Mouse (Mus musculus) c-Kit-positive CD71-positive TER-119-negative erythroid progenitor cells, embryonic 14.5 days (primary cell): ENCODE measurements around the gene Sh3d21.
"Not testable (repeated sequence)": the region's sequence is repeated elsewhere in the genome, so short reads cannot be mapped to it uniquely, and the experiment has no call there.

ENCODE experiments used
- DNase-seq: peaks from one replicate; pipeline ENCODE4 v3.0.0-alpha.2; 2013; ENCODE audit warnings: low read depth

Gene Sh3d21

DNA sequence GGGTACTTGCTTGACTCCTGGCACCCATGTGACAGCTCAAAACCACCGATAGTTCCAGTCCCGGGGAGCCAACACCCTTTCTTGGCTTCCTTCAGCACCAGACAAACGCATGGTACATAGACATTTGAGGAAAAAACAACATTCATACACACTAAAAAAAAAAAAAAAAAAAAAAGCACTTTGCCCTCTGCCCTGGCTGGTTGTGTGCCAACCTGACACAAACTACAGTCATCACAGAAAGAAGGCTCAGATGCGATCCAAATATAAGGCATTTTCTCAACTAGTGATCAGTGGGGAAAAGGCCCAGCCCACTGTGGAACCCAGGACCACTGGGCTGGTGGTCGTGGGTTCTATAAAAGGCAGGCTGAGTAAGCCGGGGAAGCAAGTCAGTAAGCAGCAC is 5.6 kb upstream of the Sh3d21 start:
- DNase-seq: no peak

GRCm38 (mm10) chr4:126166084-126166483 is 2.8 kb upstream of the Sh3d21 start:
- DNase-seq: no peak

GRCm38 (mm10) chr4:126165092-126165491 is 1.8 kb upstream of the Sh3d21 start:
- DNase-seq: not testable (repeated sequence)

GRCm38 (mm10) chr4:126163685-126164084 is 394 bp upstream of the Sh3d21 start:
- DNase-seq: no peak

- peak; percentile 77 for DNase-seq
These were observed 686 bp downstream of the Sh3d21 start for GRCm38 (mm10) chr4:126162544-126163066.

DNA sequence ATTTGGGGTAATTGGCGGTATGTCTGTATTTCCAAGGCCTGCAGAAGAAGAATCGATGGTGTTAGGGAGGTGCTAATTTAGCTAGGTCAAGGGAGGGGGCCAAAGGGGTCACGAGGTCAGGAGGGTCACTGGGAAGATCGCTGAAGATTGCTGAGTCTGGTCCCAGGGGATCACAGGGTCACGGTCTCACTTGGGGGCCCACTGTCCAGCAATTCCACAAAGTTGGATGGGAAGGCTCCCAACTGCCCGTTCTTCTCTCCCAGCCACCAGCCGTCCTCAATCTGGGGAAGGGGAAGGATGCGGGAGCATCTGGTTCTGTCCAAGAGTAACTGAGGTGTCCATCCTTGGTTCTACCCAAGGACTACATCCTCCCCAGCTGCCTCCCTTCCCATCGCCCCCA is 1.3 kb downstream of the Sh3d21 start:
- no peak for DNase-seq

GRCm38 (mm10) chr4:126161456-126161855 is 1.8 kb downstream of the Sh3d21 start:
- DNase-seq: no peak

DNA sequence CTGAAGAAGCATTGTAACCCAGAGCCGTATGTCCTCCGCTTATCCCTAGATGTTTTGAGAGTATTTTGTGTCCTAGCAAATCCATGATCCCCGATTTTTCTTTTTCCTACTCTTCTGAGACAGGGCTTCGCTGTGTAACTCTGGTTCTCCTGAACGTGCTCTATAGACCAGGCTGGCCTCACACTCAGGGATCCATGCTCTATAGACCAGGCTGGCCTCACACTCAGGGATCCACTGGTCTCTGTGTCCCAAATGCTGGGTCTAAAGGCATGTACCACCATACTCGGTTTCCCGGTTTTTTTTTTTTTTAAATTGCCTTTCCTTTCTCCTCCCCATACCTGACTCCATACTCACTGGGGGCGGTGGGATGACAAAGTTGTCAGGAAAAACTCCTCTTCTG is 2.3 kb downstream of the Sh3d21 start:
- DNase-seq: no peak

GRCm38 (mm10) chr4:126159455-126159854 is 3.8 kb downstream of the Sh3d21 start:
- no peak for DNase-seq

- DNase-seq: peak; percentile 34
These were observed 5.7 kb downstream of the Sh3d21 start for GRCm38 (mm10) chr4:126157562-126157961.

- no peak for DNase-seq
These were observed 6.7 kb downstream of the Sh3d21 start for GRCm38 (mm10) chr4:126156617-126157016.

DNA sequence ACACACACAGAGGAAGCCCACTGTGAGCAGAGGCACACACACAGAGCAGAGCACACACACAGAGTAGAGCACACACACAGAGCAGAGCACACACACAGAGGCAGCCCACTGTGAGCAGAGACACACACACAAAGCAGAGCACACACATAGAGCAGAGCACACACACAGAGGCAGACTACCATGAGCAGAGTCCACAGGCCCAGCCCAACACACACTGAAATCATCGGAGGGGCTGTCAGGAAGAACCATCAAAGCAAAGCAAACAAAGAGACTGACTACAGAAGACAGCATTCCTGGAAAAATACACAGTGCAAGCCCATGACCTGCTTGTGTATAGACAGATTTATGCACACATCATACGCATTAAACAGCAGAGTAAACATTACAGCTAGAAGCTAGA is 7.4 kb downstream of the Sh3d21 start:
- no peak for DNase-seq

- DNase-seq: no peak
These were observed 8.1 kb downstream of the Sh3d21 start for GRCm38 (mm10) chr4:126155183-126155582.

DNA sequence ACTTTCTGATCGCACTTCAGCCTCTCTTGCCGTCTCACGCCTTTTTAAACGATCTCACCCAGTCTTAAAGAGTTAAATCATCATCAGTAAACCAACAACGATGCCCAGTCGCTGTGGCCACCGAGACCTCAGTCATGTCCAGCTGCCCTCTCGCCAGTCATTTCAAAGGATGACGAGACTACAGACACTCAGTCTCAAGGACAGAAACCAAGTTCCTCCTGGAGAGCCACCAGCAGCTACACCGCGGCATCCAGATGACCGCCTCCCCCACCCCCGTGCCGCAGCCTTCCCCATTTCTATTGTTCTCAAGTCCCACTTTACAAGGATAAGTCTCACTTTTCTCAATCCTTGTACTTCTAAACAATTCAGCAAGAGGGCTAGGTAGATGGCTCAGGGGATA is 10.4 kb downstream of the Sh3d21 start:
- DNase-seq: no peak

- no peak for DNase-seq
These were observed 11.4 kb downstream of the Sh3d21 start for GRCm38 (mm10) chr4:126151701-126152440.

DNA sequence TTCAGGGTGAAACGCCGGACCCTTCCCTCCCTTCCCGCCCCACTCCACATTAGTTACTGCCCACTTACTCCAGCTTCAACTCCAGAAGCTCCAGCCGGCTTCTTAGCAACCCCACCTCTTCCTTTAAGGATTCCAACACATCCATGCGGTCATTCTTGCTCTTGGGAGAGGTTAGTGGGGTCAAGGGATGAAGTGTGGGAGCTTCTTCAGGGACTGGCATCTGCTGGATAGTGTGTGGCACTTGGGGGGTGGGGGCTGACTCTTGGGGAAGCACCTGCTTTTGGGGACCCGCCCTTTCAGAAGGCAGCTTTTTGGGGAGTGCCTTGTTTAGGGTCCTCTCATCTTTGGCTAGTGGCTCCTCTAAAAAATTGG is 12.4 kb downstream of the Sh3d21 start:
- no peak for DNase-seq

DNA sequence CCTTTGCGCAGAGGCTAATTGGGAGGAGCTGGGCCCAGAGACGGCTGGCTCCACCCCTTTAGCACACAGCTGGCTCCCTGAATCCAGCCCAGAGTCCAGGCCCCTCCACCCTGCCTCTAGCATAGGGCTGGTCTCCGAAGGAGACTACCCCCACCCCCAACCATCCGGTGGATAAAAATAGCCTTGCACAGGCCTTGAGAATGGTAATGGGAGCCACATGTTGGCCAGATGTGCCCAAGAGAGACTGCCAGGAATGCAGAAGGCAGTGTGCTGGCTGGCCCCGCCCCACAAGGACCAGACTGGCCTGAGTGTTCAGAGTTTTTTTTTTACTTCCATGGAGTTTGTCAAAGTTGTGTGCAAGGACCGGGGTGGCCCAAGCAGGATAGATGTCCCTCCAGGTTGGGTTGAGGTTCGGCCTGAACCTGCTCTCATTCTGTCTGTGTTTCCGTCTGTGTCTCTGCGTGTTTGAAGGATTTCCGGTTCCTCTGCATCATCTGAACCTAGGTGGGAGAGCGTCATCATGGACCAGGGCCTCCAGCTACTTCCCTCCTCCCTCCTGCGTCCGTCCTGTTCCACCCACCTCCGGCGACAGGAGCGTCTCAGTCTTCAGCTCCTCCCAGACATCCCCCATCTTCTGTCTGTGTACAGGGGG is 12.9 kb downstream of the Sh3d21 start:
- DNase-seq: no peak

DNA sequence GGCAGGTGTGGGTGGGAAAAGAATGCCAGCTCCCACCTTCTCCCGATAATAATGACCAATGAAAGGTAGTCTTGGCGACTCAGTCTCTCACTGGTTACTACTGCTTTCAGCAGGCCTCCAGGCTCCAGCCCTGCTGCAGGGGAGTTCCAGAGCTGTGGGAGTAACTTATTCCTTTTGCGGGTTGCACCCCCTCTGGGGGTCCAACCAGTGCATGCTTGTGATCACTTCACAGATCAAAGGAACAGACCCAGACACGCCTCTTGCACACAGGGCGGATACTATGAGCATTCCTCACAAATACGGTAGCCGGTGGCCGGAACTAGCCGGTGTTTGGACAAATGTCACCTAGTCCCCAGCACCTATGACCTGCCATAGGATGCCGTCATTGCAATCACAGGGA is 13.5 kb downstream of the Sh3d21 start:
- DNase-seq: no peak

DNA sequence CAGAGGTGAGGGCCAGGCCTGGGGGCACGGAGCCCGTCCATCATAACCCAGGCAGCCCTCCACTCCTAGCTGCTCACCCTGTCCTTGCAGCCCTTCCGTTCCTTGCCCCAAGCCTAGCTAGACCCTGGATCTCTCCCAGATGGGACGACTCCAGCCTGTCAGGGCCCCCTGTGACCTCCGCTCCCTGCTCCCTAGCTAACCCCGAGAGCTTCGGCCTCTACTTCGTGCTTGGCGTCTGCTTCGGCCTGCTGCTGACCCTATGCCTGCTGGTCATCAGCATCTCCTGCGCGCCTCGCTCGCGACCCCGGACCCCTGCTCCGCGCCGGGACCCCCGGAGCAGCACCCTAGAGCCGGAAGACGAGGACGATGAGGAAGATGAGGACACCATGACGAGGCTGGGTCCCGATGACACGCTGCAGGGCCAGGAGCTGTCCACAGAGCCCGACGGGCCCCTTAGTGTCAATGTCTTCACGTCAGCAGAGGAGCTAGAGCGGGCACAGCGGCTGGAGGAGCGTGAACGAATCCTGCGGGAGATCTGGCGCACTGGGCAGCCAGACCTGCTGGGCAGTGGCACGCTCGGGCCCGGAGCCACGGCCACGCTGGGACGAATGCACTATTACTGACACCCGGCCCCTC is 14.1 kb downstream of the Sh3d21 start:
- no peak for DNase-seq

DNA sequence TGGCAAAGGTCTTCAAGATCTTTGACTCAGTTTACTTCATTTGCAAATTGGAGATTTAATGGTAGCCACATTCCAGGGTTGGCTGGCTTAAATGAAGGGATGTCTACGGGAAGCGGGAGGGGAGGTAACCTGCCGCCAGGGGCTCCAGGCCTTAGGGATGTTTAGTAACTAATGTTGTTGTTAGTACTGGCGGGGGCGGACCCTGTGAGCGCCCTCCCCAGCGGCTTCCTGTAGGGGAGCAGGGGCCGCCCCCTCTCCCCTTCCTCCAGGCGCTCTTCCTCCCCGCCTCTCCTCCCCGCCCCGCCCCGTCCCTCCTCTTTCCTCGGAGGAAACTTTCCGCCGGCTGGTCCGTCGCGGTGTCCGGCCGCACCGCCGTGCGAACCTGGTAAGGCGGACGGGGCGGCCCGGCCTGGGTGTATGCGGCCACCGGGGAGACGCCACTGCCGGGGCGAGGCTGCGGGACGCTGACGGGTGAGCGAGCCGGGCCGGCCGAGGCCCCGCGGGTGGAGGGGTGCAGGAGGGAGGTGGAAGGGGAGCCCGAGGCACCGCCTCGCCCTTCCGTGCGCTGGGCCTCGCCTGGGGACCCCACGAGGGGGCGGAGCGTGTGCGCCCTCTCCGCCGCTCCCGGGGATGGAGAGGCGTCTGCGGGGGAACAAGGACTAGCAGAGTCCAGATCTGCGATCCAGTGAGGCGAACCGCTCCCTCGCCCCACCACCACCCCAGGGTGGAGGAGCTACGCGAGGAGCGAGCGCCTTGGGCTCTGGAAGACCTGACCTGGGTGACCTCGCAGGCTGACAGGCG is 14.9 kb downstream of the Sh3d21 start:
- DNase-seq: no peak

DNA sequence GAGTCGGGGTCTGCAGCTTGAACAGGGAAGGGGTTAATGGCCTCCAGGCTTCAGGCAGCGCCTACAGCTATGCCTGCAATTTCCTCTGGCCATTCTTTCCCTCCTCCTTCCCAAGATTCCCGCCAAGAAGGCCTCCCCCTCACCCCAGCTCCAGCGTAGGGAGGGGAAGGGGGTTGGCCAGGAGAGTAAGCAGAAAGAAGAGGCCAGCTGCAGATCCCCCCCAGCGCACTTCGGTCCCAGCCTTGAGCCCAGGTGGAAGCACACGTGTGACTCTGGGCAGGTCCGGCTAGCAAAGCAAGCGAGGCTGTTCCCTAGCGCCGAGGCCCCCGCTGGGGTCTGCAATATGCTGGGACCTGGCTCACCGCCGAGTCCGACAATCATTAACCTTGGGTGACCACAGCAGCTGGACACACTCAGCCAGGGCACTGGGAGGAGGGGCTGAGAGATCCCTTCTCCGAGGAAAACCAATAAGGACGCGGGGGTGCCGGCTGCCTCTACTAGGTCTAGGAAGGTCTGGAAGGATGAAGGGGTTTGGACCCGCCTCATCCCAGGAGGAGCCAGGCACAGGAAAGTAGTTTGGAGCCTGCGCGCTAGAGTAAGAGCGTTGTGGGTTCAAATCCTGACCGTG is 15.6 kb downstream of the Sh3d21 start, which contains the start of gene Eva1b:
TSS of gene Eva1b (plus strand) at position 212 of the 628 bp plus-strand sequence.
- DNase-seq: no peak
